In the genomic region with DNA sequence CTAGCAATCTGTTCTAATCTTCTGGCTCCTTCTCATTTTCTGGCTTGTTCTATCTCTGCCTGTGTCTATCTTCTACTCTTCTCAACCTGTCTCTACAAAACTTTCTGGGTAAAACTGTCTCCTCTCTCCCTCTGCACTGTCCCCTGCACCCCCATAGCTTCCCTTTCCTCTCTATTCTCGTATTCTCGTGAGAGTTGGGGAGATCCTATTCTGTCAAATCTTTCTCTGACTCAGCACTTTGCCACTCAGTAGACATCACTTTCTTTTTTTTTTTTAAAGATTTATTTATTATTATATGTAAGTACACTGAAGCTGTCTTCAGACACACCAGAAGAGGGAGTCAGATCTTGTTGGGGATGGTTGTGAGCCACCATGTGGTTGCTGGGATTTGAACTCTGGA, we compare ENCODE assay signal across 34 mouse cellular contexts. TPM values are rescaled to one million over a fixed set of nuclear protein-coding genes. Genes with fewer than 3 reads are reported as not detected.
"Had no signal": no experiment of that assay in that cellular context is flagged by ENCODE, and none has a peak within 500 bp of the region (broad histone marks: within the 10 kb centered on the region; RNA-seq: fewer than 3 reads in every experiment).

No protein-coding gene starts in this region.

RNA-seq across cellular contexts. Expression of a gene that starts 24.1 kb away (rescaled TPM):
- total RNA-seq: megakaryocyte-erythroid progenitor cell, adult 5-6 weeks had no signal

RNA-seq across cellular contexts. Expression of a gene that starts 45.3 kb away (rescaled TPM):
- total RNA-seq: left cerebral cortex, adult 18-20 months; left cerebral cortex, postnatal 10 days; left cerebral cortex, postnatal 14 days; left cerebral cortex, postnatal 25 days; left cerebral cortex, postnatal 36 days; left cerebral cortex, postnatal 4 days; liver, adult 2 months; megakaryocyte progenitor cell, adult 5-6 weeks; megakaryocyte, adult 5-6 weeks; megakaryocyte-erythroid progenitor cell, adult 5-6 weeks; midbrain, postnatal 0 days had no signal
- polyA plus RNA-seq: limb, embryonic 10.5 days; limb, embryonic 11.5 days; limb, embryonic 12.5 days; limb, embryonic 13.5 days; limb, embryonic 14.5 days; limb, embryonic 15.5 days; liver, adult 2 months; liver, embryonic 16.5 days; liver, postnatal 0 days; lung, embryonic 14.5 days; lung, embryonic 15.5 days; lung, embryonic 16.5 days; lung, postnatal 0 days; macrophage; midbrain, embryonic 10.5 days; midbrain, embryonic 11.5 days; midbrain, embryonic 13.5 days; midbrain, embryonic 14.5 days; midbrain, embryonic 15.5 days; midbrain, embryonic 16.5 days; myocyte; neural tube, embryonic 11.5 days; neural tube, embryonic 12.5 days; neural tube, embryonic 13.5 days had no signal
